ENCODE assay signal across 8 mouse cellular contexts in genomic region chr14:57910501-57911068, GRCm38 (mm10). TPM values are rescaled to one million over a fixed set of nuclear protein-coding genes. Genes with fewer than 3 reads are reported as not detected.
A peak's percentile ranks its signal among the peaks of the same experiment; 100 is the strongest.
DNase-seq lines count a peak whose midpoint lies in the region; ATAC-seq and TF ChIP-seq lines count a peak whose summit lies in the region.

No protein-coding gene starts in this region.

- no peak for TF ChIP-seq POLR2A in brain, embryonic 14.5 days (IDR thresholded peaks at IDR 0.05; ENCODE audit: borderline replicate concordance, extremely low read depth, insufficient read depth, insufficient read length, poor library complexity, severe bottlenecking)
- no peak for TF ChIP-seq POLR2A in myocyte (IDR thresholded peaks at IDR 0.05; ENCODE audit: insufficient read length, low read depth)

- ATAC-seq in erythroblast, adult 5-6 weeks (replicated peaks; ENCODE audit: low FRiP score, poor library complexity, severe bottlenecking) = peak; percentile 91
- ATAC-seq in heart, embryonic 11.5 days (replicated peaks; ENCODE audit: insufficient number of reproducible peaks, low FRiP score, low TSS enrichment) = peak; percentile 79
- peak; percentile 92 for ATAC-seq in kidney, embryonic 15.5 days (replicated peaks; ENCODE audit: low FRiP score)
- peak; percentile 92 for ATAC-seq in liver, embryonic 11.5 days (replicated peaks; ENCODE audit: low FRiP score)

- H3K9me3 ChIP-seq in heart, embryonic 11.5 days (replicated peaks; ENCODE audit: control insufficient read depth, low read length) = no peaks in the 10 kb centered on the region
- no peaks in the 10 kb centered on the region for H3K9me3 ChIP-seq in kidney, embryonic 15.5 days (replicated peaks)
- H3K9me3 ChIP-seq in liver, embryonic 11.5 days (ENCODE audit: control insufficient read depth, low read length) = no peaks in the 10 kb centered on the region

- WGBS in heart, embryonic 11.5 days (ENCODE audit: insufficient replicate concordance) = 21% methylated on average over 26 of the region's 26 CpGs
- WGBS in kidney, embryonic 15.5 days = 22% methylated on average over 26 of the region's 26 CpGs
- 20% methylated on average over 26 of the region's 26 CpGs for WGBS in liver, embryonic 11.5 days

- no peaks in the 10 kb centered on the region for H3K79me2 ChIP-seq in myocyte (ENCODE audit: control insufficient read depth, insufficient read depth)

- H3K27me3 ChIP-seq in heart, embryonic 11.5 days (ENCODE audit: control insufficient read depth, insufficient read depth, low read length) = no peaks in the 10 kb centered on the region
- no peaks in the 10 kb centered on the region for H3K27me3 ChIP-seq in kidney, embryonic 15.5 days
- H3K27me3 ChIP-seq in liver, embryonic 11.5 days (replicated peaks; ENCODE audit: control insufficient read depth, insufficient read depth, low read length) = no peaks in the 10 kb centered on the region
- no peaks in the 10 kb centered on the region for H3K27me3 ChIP-seq in myocyte (ENCODE audit: control insufficient read depth, insufficient read depth, insufficient read length)

- peak overlapping the region; percentile 23 for H3K4me3 ChIP-seq in heart, embryonic 11.5 days (ENCODE audit: low read depth, low read length)
- H3K4me3 ChIP-seq in kidney, embryonic 15.5 days (replicated peaks) = peak overlapping the region; percentile 28
- peak overlapping the region; percentile 32 for H3K4me3 ChIP-seq in liver, embryonic 11.5 days (ENCODE audit: low read depth, low read length)
- H3K4me3 ChIP-seq in myocyte = no peak overlapping the region

- peak overlapping the region; percentile 65 for H3K4me2 ChIP-seq in heart, embryonic 11.5 days
- peak overlapping the region; percentile 52 for H3K4me2 ChIP-seq in kidney, embryonic 15.5 days
- peak overlapping the region; percentile 63 for H3K4me2 ChIP-seq in liver, embryonic 11.5 days
- H3K4me2 ChIP-seq in myocyte (ENCODE audit: low read depth) = peak overlapping the region; percentile 62

- peak; percentile 87 for TF ChIP-seq CTCF in brain, embryonic 14.5 days (IDR thresholded peaks at IDR 0.05; ENCODE audit: borderline replicate concordance, extremely low read depth, insufficient read depth, insufficient read length)

- peak; percentile 87 for DNase-seq in CD4-positive helper T cell, adult 2 months (ENCODE audit: low read depth, low spot score)
- peak; percentile 94 for DNase-seq in brain, embryonic 14.5 days (ENCODE audit: low read depth)
- DNase-seq in liver, embryonic 11.5 days (ENCODE audit: low spot score) = peak; percentile 81
- DNase-seq in spleen, postnatal 4 days (ENCODE audit: low spot score in 2 of 2) = peak; percentile 84 to 92

- H3ac ChIP-seq in myocyte (ENCODE audit: control insufficient read depth, insufficient read length) = no peak overlapping the region

- no peaks in the 10 kb centered on the region for H3K4me1 ChIP-seq in heart, embryonic 11.5 days (ENCODE audit: control insufficient read depth, insufficient read depth, low read length)
- no peaks in the 10 kb centered on the region for H3K4me1 ChIP-seq in kidney, embryonic 15.5 days
- no peaks in the 10 kb centered on the region; the same call in 1 of the 2 replicates for H3K4me1 ChIP-seq in liver, embryonic 11.5 days (replicated peaks; ENCODE audit: control insufficient read depth, insufficient read depth, low read length)

- no peaks in the 10 kb centered on the region for H3K36me3 ChIP-seq in heart, embryonic 11.5 days (ENCODE audit: control insufficient read depth, insufficient read depth, low read length)
- peaks cover 7% of the 10 kb centered on the region for H3K36me3 ChIP-seq in kidney, embryonic 15.5 days
- no peaks in the 10 kb centered on the region for H3K36me3 ChIP-seq in liver, embryonic 11.5 days (ENCODE audit: control insufficient read depth, insufficient read depth, low read length)
- H3K36me3 ChIP-seq in myocyte (ENCODE audit: control insufficient read depth, insufficient read depth) = peaks cover 3% of the 10 kb centered on the region

- H3K27ac ChIP-seq in heart, embryonic 11.5 days (ENCODE audit: low read depth, low read length) = no peak overlapping the region
- H3K27ac ChIP-seq in kidney, embryonic 15.5 days = no peak overlapping the region
- H3K27ac ChIP-seq in liver, embryonic 11.5 days (ENCODE audit: low read depth, low read length) = peak overlapping the region; percentile 38; the same call in 1 of the 2 replicates

- peak overlapping the region; percentile 71 for H3K9ac ChIP-seq in heart, embryonic 11.5 days (ENCODE audit: low read depth, low read length)
- H3K9ac ChIP-seq in kidney, embryonic 15.5 days = peak overlapping the region; percentile 2; the same call in 1 of the 2 replicates
- H3K9ac ChIP-seq in liver, embryonic 11.5 days (ENCODE audit: low read depth, low read length) = peak overlapping the region; percentile 47

TF ChIP-seq in myocyte, 11 proteins besides CTCF, POLR2A, EP300 and RAD21:
- TF ChIP-seq REST (IDR thresholded peaks at IDR 0.05; ENCODE audit: insufficient read depth, insufficient read length) (no peak), TCF3 (IDR thresholded peaks at IDR 0.05; ENCODE audit: insufficient read length, low read depth) (no peak), CEBPB (IDR thresholded peaks at IDR 0.05; ENCODE audit: insufficient read depth, poor library complexity, severe bottlenecking) (no peak), TCF12 (IDR thresholded peaks at IDR 0.05; ENCODE audit: insufficient read depth, poor library complexity, severe bottlenecking) (no peak), POLR2AphosphoS2 (IDR thresholded peaks at IDR 0.05; ENCODE audit: insufficient read length, low read depth) (no peak), E2F4 (IDR thresholded peaks at IDR 0.05; ENCODE audit: insufficient read depth) (no peak), USF1 (IDR thresholded peaks at IDR 0.05; ENCODE audit: low read depth) (no peak), MYOD1 (IDR thresholded peaks at IDR 0.05; ENCODE audit: control insufficient read depth in 1 of 3, insufficient read length in 2 of 3, low read depth in 2 of 3) (no peak), SRF (IDR thresholded peaks at IDR 0.05; ENCODE audit: control insufficient read depth, insufficient read length, low read depth) (no peak), MYOG (IDR thresholded peaks at IDR 0.05; ENCODE audit: control insufficient read depth in 1 of 3, insufficient read depth in 1 of 3, insufficient read length in 2 of 3, low read depth in 2 of 3) (no peak), MAX (IDR thresholded peaks at IDR 0.05; ENCODE audit: low read depth) (no peak)

RNA-seq across cellular contexts. Expression of gene Zdhhc20, which starts 20.5 kb away (rescaled TPM):
- 24.8 and 26.4 TPM in 2 replicates for polyA plus RNA-seq in brain, embryonic 14.5 days (2012; rRNA removed)
- total RNA-seq in erythroblast, adult 5-6 weeks (2015; ENCODE audit: low replicate concordance) = 11.3 and 12.5 TPM in 2 replicates
- total RNA-seq in erythroblast, adult 5-6 weeks (2017; ENCODE audit: low replicate concordance) = 8.6 and 10.7 TPM in 2 replicates
- 39.5 and 52.8 TPM in 2 replicates for polyA plus RNA-seq in heart, embryonic 11.5 days (2014; fragmentation: Nextera tagmentation; extraction: Ambion mirVana)
- 70.8 and 77.5 TPM in 2 replicates for polyA plus RNA-seq in kidney, embryonic 15.5 days (2015; fragmentation: Nextera tagmentation; extraction: Ambion mirVana)
- polyA plus RNA-seq in liver, embryonic 11.5 days (2014; fragmentation: Nextera tagmentation; extraction: Ambion mirVana) = 31.1 and 32.2 TPM in 2 replicates
- 9.6 TPM for polyA plus RNA-seq in myocyte (2012; fragmentation: generic; extraction: Trizol)

Comparison
In these comparisons a context has a peak if more than half of its experiments do, and no peak if none do; other contexts are left out.
1. H3K9ac ChIP-seq: peak in every context shown above with its lines; median percentile 71 in heart, embryonic 11.5 days; 47 in liver, embryonic 11.5 days; 2 in kidney, embryonic 15.5 days.